Mouse (Mus musculus) liver, embryonic 16.5 days (tissue): ENCODE measurements around the gene Lrmda. TPM values are rescaled to one million over a fixed set of nuclear protein-coding genes. Genes with fewer than 3 reads are reported as not detected.

Experiments
- ATAC-seq: fragments of 200-750 bp; cut with Nextera tagmentation; 2 replicates; pipeline ENCODE4 v1.8.0; 2017; ENCODE audit warnings: low read depth, mild to moderate bottlenecking, moderate number of reproducible peaks, moderate library complexity
- H3K27ac ChIP-seq: fragments of 300-500 bp; sonication (generic); 2 replicates; pipeline ENCODE4 v1.5.1; 2014; ENCODE audit warnings: mild to moderate bottlenecking, low read length
- H3K27me3 ChIP-seq: fragments of 300-500 bp; sonication (generic); 2 replicates; pipeline ENCODE4 v1.6.1; 2014; ENCODE audit warnings: low read depth, low read length, mixed read lengths; ENCODE audit not compliant: control insufficient read depth, insufficient read depth
- H3K36me3 ChIP-seq: fragments of 300-500 bp; sonication (generic); 2 replicates; pipeline ENCODE4 v1.6.1; 2014; ENCODE audit warnings: mild to moderate bottlenecking; ENCODE audit not compliant: control insufficient read depth, insufficient read depth
- H3K4me1 ChIP-seq: fragments of 300-500 bp; sonication (generic); 2 replicates; pipeline ENCODE4 v1.6.1; 2014; ENCODE audit warnings: low read depth, low read length, mixed read lengths; ENCODE audit not compliant: control insufficient read depth
- H3K4me2 ChIP-seq: fragments of 300-500 bp; sonication (generic); 2 replicates; pipeline ENCODE4 v1.6.1; 2014; ENCODE audit warnings: low read depth, low read length, mixed read lengths
- H3K4me3 ChIP-seq: fragments of 300-500 bp; sonication (generic); 2 replicates; pipeline ENCODE4 v1.5.1; 2014; ENCODE audit warnings: low read depth, mild to moderate bottlenecking, low read length
- H3K9ac ChIP-seq: fragments of 300-500 bp; sonication (generic); 2 replicates; pipeline ENCODE4 v1.6.1; 2014; ENCODE audit warnings: low read depth, low read length
- H3K9me3 ChIP-seq: fragments of 300-500 bp; sonication (generic); replicated peaks from 2 replicates; pipeline ENCODE4 v1.6.1; 2016; ENCODE audit warnings: low read length; ENCODE audit not compliant: control insufficient read depth
- WGBS: fragments of 180-500 bp; shearing (Covaris S2); extraction: QIAGEN DNeasy Blood & Tissue Kit; methylation state at CpG from one replicate; pipeline ENCODE4 v1.1.7; 2014; ENCODE audit not compliant: insufficient replicate concordance; 5-methylcytosine and 5-hydroxymethylcytosine counted together
- polyA plus RNA-seq: library from polyadenylated mRNA; unstranded; fragments of >200 nt; fragmentation: Nextera tagmentation; extraction: Ambion mirVana; gene quantifications from 2 replicates; pipeline ENCODE4 v1.2.1, GENCODE M21; 2015

Lrmda gene
- polyA plus RNA-seq, 1 experiment from 2014 or later: 0.46 TPM

GRCm38 (mm10) chr14:22118512-22118911, 99.0 kb downstream of the Lrmda start:
- ATAC-seq: no peak
- no peak overlapping the region for H3K4me3 ChIP-seq
- no peaks in the 10 kb centered on the region for H3K9me3 ChIP-seq
- no peak overlapping the region for H3K4me2 ChIP-seq
- no peak overlapping the region for H3K27ac ChIP-seq
- no peaks in the 10 kb centered on the region for H3K36me3 ChIP-seq
- 78% methylated on average over 4 of the region's 4 CpGs for WGBS
- H3K9ac ChIP-seq: no peak overlapping the region
- H3K4me1 ChIP-seq: no peaks in the 10 kb centered on the region
- H3K27me3 ChIP-seq: no peaks in the 10 kb centered on the region

DNA sequence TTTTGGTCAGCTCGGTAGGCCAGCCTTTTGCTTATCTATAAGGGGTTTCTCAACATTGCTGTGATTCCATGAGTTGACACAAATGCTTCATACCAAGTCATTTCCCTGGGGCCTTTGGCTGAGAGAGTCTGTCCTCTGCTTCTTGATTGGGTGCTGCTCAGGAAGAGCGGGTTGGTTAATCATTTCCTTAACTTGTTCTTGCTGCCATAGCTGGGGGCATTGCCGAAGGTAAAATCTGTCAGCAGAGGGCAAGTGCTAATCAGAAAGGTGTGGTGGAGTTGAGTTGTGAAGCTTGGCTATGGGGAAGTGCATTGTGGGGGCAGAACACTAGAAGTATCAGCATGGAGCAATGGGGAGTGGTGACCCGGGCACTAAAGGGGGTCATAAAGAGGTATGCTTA, 106.8 kb downstream of the Lrmda start:
- Histone ChIP-seq H3K9me3 (no peaks in the 10 kb centered on the region), H3K9ac (no peak overlapping the region), H3K4me1 (no peaks in the 10 kb centered on the region), H3K4me2 (no peak overlapping the region), H3K27ac (no peak overlapping the region), H3K4me3 (no peak overlapping the region), H3K36me3 (no peaks in the 10 kb centered on the region), H3K27me3 (no peaks in the 10 kb centered on the region)
- 26% methylated on average over 4 of the region's 4 CpGs for WGBS
- ATAC-seq: no peak

- no peaks in the 10 kb centered on the region for H3K36me3 ChIP-seq
- no peak overlapping the region for H3K4me2 ChIP-seq
- H3K27me3 ChIP-seq: no peaks in the 10 kb centered on the region
- no peak overlapping the region for H3K4me3 ChIP-seq
- H3K4me1 ChIP-seq: no peaks in the 10 kb centered on the region
- no peak overlapping the region for H3K9ac ChIP-seq
- H3K9me3 ChIP-seq: no peaks in the 10 kb centered on the region
- no peak overlapping the region for H3K27ac ChIP-seq
- ATAC-seq: no peak
- 67% methylated on average over 6 of the region's 6 CpGs for WGBS
Observed at GRCm38 (mm10) chr14:22126859-22127258, 107.3 kb downstream of the Lrmda start.

- no peak for ATAC-seq
- Histone ChIP-seq H3K4me3 (no peak overlapping the region), H3K4me2 (no peak overlapping the region), H3K27me3 (no peaks in the 10 kb centered on the region), H3K9ac (no peak overlapping the region), H3K36me3 (no peaks in the 10 kb centered on the region), H3K27ac (no peak overlapping the region), H3K4me1 (no peaks in the 10 kb centered on the region), H3K9me3 (no peaks in the 10 kb centered on the region)
- 51% methylated on average over 7 of the region's 7 CpGs for WGBS
Observed at GRCm38 (mm10) chr14:22130950-22131585, 111.6 kb downstream of the Lrmda start.

- Histone ChIP-seq H3K4me2 (no peak overlapping the region), H3K36me3 (no peaks in the 10 kb centered on the region), H3K27me3 (no peaks in the 10 kb centered on the region), H3K9me3 (no peaks in the 10 kb centered on the region), H3K27ac (no peak overlapping the region), H3K9ac (no peak overlapping the region), H3K4me1 (no peaks in the 10 kb centered on the region), H3K4me3 (no peak overlapping the region)
- 73% methylated on average over 1 of the region's 1 CpGs for WGBS
- no peak for ATAC-seq
Observed at GRCm38 (mm10) chr14:22139281-22139680, 119.8 kb downstream of the Lrmda start.

DNA sequence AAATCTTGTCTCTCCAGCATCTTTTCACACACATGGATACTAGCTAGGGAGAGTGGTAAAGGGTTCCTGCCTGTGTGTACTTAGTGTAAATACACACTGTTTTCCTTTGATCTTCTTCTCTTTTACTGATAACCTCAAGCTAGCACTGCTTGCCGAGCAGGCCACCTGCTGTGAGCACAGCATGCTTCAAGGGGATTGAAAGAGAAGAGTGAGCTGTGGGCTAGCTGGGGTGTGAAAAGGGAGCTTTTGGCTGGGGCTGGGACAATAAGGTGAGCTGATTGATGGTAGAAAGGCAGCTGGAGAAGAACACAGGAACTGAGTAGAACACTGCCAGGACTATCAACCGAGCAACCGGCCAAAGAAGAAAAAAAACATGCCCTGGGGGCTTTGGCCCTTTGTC, 124.5 kb downstream of the Lrmda start:
- no peak for ATAC-seq
- Histone ChIP-seq H3K4me1 (no peaks in the 10 kb centered on the region), H3K9ac (no peak overlapping the region), H3K27ac (no peak overlapping the region), H3K4me3 (no peak overlapping the region), H3K36me3 (no peaks in the 10 kb centered on the region), H3K27me3 (no peaks in the 10 kb centered on the region), H3K9me3 (no peaks in the 10 kb centered on the region), H3K4me2 (no peak overlapping the region)
- WGBS: 57% methylated on average over 3 of the region's 3 CpGs

DNA sequence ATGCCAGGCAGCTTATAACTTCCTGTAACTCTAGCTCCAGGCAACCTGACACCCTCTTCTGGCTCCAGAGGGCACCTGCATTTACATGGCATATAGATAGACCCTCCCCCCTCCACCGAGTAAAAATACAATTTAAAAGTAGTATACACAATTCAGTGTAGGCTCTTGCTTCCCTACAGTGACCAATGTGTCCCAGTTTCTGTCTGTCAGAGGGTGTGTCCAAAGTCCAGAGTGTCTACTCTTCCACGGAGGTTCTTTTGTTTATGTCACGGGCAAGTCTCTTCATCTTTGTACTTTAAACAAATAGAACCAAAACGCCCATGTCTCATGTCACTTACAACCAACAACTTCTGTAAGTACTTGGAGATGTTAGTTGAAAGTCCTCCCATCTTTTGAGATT, 126.4 kb downstream of the Lrmda start:
- H3K9me3 ChIP-seq: no peaks in the 10 kb centered on the region
- no peaks in the 10 kb centered on the region for H3K4me1 ChIP-seq
- H3K4me3 ChIP-seq: no peak overlapping the region
- no peaks in the 10 kb centered on the region for H3K36me3 ChIP-seq
- H3K27ac ChIP-seq: no peak overlapping the region
- ATAC-seq: no peak
- no peak overlapping the region for H3K9ac ChIP-seq
- H3K27me3 ChIP-seq: no peaks in the 10 kb centered on the region
- WGBS: 49% methylated on average over 4 of the region's 4 CpGs
- H3K4me2 ChIP-seq: no peak overlapping the region

GRCm38 (mm10) chr14:22146508-22147044, 127.1 kb downstream of the Lrmda start:
- H3K36me3 ChIP-seq: no peaks in the 10 kb centered on the region
- WGBS: 58% methylated on average over 12 of the region's 12 CpGs
- H3K9me3 ChIP-seq: no peaks in the 10 kb centered on the region
- H3K27me3 ChIP-seq: no peaks in the 10 kb centered on the region
- H3K4me3 ChIP-seq: no peak overlapping the region
- H3K4me1 ChIP-seq: no peaks in the 10 kb centered on the region
- no peak overlapping the region for H3K4me2 ChIP-seq
- no peak overlapping the region for H3K9ac ChIP-seq
- H3K27ac ChIP-seq: no peak overlapping the region
- ATAC-seq: no peak

GRCm38 (mm10) chr14:22147341-22148024, 128.0 kb downstream of the Lrmda start:
- no peak overlapping the region for H3K4me2 ChIP-seq
- no peaks in the 10 kb centered on the region for H3K9me3 ChIP-seq
- H3K9ac ChIP-seq: no peak overlapping the region
- H3K27me3 ChIP-seq: no peaks in the 10 kb centered on the region
- H3K4me3 ChIP-seq: no peak overlapping the region
- no peaks in the 10 kb centered on the region for H3K4me1 ChIP-seq
- no peak for ATAC-seq
- no peak overlapping the region for H3K27ac ChIP-seq
- WGBS: 36% methylated on average over 4 of the region's 4 CpGs
- H3K36me3 ChIP-seq: no peaks in the 10 kb centered on the region
